Mouse (Mus musculus) C3H10T1/2 (cell line): ENCODE data around the gene Tbx18. TPM values are rescaled to one million over a fixed set of nuclear protein-coding genes. Genes with fewer than 3 reads are reported as not detected.

ENCODE experiments used
- polyA plus RNA-seq, 2 experiments: library from polyadenylated mRNA; unstranded; fragments of >200 nt; fragmentation: generic; extraction: Trizol; gene quantifications; one replicate each; pipeline ENCODE4 v1.2.1; 2012; ENCODE audit warnings: missing spikeins in 2 of 2

The Tbx18 gene
- polyA plus RNA-seq = 1 to 10 TPM in 1 of 2 experiments, under 1 TPM in 1; 0.61 to 8.0 TPM

DNA sequence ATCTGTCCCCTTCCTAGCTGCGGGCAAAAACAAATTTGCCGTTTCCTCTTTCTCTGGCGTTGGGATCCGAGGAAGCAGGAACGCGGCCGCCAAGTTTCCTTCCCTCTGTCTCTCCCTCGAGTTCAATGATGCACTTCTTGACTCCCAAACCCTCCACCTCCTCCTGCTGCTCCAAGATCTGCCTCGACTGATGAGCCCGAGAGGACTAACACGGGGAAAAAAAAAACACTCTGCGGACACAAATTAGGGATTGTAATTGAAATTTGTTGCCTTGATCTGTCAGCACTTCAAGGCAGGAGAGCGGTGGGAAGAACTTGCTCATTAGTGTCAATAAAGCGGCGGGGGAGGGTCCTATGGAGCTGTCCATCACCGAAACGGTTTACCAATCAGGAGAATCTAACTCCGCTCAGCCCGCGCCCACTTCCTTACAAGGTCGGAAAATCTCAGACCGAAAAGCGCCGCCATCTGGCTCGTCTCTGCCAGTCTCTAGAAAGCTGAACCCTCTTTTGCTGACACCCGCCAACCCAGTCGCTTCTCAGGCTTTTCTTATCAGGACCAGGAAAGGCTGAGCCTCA is at the start of gene Tbx18:
TSS of gene Tbx18 (minus strand) at position 300 of the 575 bp plus-strand sequence.

